Mouse (Mus musculus) erythroblast, adult 5-6 weeks (primary cell): ENCODE measurements around the gene Hist1h1b. TPM values are rescaled to one million over a fixed set of nuclear protein-coding genes. Genes with fewer than 3 reads are reported as not detected.

Experiments
- ATAC-seq: replicated peaks from 2 replicates; pipeline ENCODE4 v1.8.0; 2016; ENCODE audit warnings: moderate number of reproducible peaks, mild to moderate bottlenecking, moderate TSS enrichment, inconsistent platforms; ENCODE audit not compliant: poor library complexity, low FRiP score, severe bottlenecking
- total RNA-seq, 2 experiments: library from RNA; stranded (forward) in 1 of 2; stranded (reverse) in 1 of 2; fragments of 150-400 nt in 1 of 2; fragments of 200-764, 138-1000 nt in 1 of 2; gene quantifications; 2 replicates each; pipeline versions ENCODE4 v1.2.3 to v1.2.4; 2015 to 2017; ENCODE audit warnings: low replicate concordance in 2 of 2

The Hist1h1b gene
- total RNA-seq, 2 experiments from 2014 or later: 491 to 1,333 TPM

- ATAC-seq: peak; percentile 66
Observed at GRCm38 (mm10) chr13:21734010-21734905, 46.2 kb downstream of the Hist1h1b start.

DNA sequence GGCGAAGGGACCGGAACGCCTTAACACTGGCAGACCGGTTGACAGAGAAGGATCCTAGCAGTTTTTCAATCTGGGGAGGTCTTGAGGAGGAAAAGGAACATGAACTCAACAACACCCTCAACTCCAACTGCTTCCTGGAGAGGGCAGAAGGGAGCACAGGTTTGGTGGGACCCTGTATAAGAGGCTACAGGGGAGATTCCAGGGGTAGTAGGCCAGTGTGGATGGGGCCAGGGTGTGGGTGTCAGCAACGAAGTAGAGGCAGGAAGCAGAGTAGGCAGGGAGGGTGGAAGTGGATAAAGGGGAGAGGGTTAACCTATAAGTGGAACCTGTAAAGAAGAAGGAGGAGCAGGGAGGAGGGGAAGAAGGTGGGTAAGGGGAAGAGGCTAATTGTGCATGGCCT, 47.0 kb downstream of the Hist1h1b start:
- no peak for ATAC-seq

Other genes starting within 250 kb of the Hist1h1b start
- 2.1 and 5.4 TPM in 2 replicates for gene Zkscan8, start 249.5 kb downstream of the Hist1h1b start, total RNA-seq (2015; ENCODE audit: low replicate concordance)
- 1.7 and 3.4 TPM in 2 replicates for gene Zkscan8, start 249.5 kb downstream of the Hist1h1b start, total RNA-seq (2017; ENCODE audit: low replicate concordance)
- not detected in 2 replicates for gene Olfr1366, start 237.8 kb downstream of the Hist1h1b start, total RNA-seq (2015; ENCODE audit: low replicate concordance)
- not detected in 2 replicates for gene Olfr1366, start 237.8 kb downstream of the Hist1h1b start, total RNA-seq (2017; ENCODE audit: low replicate concordance)
- not detected in 2 replicates for gene Olfr1535, start 220.7 kb downstream of the Hist1h1b start, total RNA-seq (2015; ENCODE audit: low replicate concordance)
- gene Olfr1535, start 220.7 kb downstream of the Hist1h1b start, total RNA-seq (2017; ENCODE audit: low replicate concordance): 0.84 TPM in 1 of 2 replicates, not detected in the other
- not detected in 2 replicates for gene Olfr1364, start 198.9 kb downstream of the Hist1h1b start, total RNA-seq (2015; ENCODE audit: low replicate concordance)
- gene Olfr1364, start 198.9 kb downstream of the Hist1h1b start, total RNA-seq (2017; ENCODE audit: low replicate concordance): not detected in 2 replicates
- not detected in 2 replicates for gene Olfr1362, start 166.6 kb downstream of the Hist1h1b start, total RNA-seq (2015; ENCODE audit: low replicate concordance)
- not detected in 2 replicates for gene Olfr1362, start 166.6 kb downstream of the Hist1h1b start, total RNA-seq (2017; ENCODE audit: low replicate concordance)
- gene Olfr11, start 138.1 kb downstream of the Hist1h1b start, total RNA-seq (2015; ENCODE audit: low replicate concordance): not detected in 2 replicates
- gene Olfr11, start 138.1 kb downstream of the Hist1h1b start, total RNA-seq (2017; ENCODE audit: low replicate concordance): not detected in 2 replicates
- not detected in 2 replicates for gene Olfr1361, start 117.2 kb downstream of the Hist1h1b start, total RNA-seq (2015; ENCODE audit: low replicate concordance)
- not detected in 2 replicates for gene Olfr1361, start 117.2 kb downstream of the Hist1h1b start, total RNA-seq (2017; ENCODE audit: low replicate concordance)
- gene Olfr1360, start 103.2 kb downstream of the Hist1h1b start, total RNA-seq (2015; ENCODE audit: low replicate concordance): not detected in 2 replicates
- not detected in 2 replicates for gene Olfr1360, start 103.2 kb downstream of the Hist1h1b start, total RNA-seq (2017; ENCODE audit: low replicate concordance)
- not detected in 2 replicates for gene Olfr1359, start 82.5 kb downstream of the Hist1h1b start, total RNA-seq (2015; ENCODE audit: low replicate concordance)
- gene Olfr1359, start 82.5 kb downstream of the Hist1h1b start, total RNA-seq (2017; ENCODE audit: low replicate concordance): 0.34 and 0.42 TPM in 2 replicates
- gene Hist1h2bl, start 64.5 kb downstream of the Hist1h1b start, total RNA-seq (2015; ENCODE audit: low replicate concordance): 91.5 and 110 TPM in 2 replicates
- 213 and 268 TPM in 2 replicates for gene Hist1h2bl, start 64.5 kb downstream of the Hist1h1b start, total RNA-seq (2017; ENCODE audit: low replicate concordance)
- gene Hist1h2ai, start 64.2 kb downstream of the Hist1h1b start, total RNA-seq (2015; ENCODE audit: low replicate concordance): 6.1 TPM in 1 of 2 replicates, not detected in the other
- gene Hist1h2ai, start 64.2 kb downstream of the Hist1h1b start, total RNA-seq (2017; ENCODE audit: low replicate concordance): 1,027 and 1,342 TPM in 2 replicates
- gene Hist1h3h, start 63.0 kb downstream of the Hist1h1b start, total RNA-seq (2015; ENCODE audit: low replicate concordance): 16.7 TPM in 1 of 2 replicates, not detected in the other
- 69.1 and 159 TPM in 2 replicates for gene Hist1h3h, start 63.0 kb downstream of the Hist1h1b start, total RNA-seq (2017; ENCODE audit: low replicate concordance)
- gene Hist1h2bm, start 58.6 kb downstream of the Hist1h1b start, total RNA-seq (2015; ENCODE audit: low replicate concordance): 65.8 and 82.8 TPM in 2 replicates
- gene Hist1h2bm, start 58.6 kb downstream of the Hist1h1b start, total RNA-seq (2017; ENCODE audit: low replicate concordance): 254 and 277 TPM in 2 replicates
- gene Hist1h4j, start 45.6 kb downstream of the Hist1h1b start, total RNA-seq (2015; ENCODE audit: low replicate concordance): not detected in 2 replicates
- 148 and 152 TPM in 2 replicates for gene Hist1h4j, start 45.6 kb downstream of the Hist1h1b start, total RNA-seq (2017; ENCODE audit: low replicate concordance)
- 10.4 and 16.9 TPM in 2 replicates for gene Hist1h4k, start 30.1 kb downstream of the Hist1h1b start, total RNA-seq (2015; ENCODE audit: low replicate concordance)
- 714 and 903 TPM in 2 replicates for gene Hist1h4k, start 30.1 kb downstream of the Hist1h1b start, total RNA-seq (2017; ENCODE audit: low replicate concordance)
- 39.2 and 75.4 TPM in 2 replicates for gene Hist1h2ak, start 26.8 kb downstream of the Hist1h1b start, total RNA-seq (2015; ENCODE audit: low replicate concordance)
- gene Hist1h2ak, start 26.8 kb downstream of the Hist1h1b start, total RNA-seq (2017; ENCODE audit: low replicate concordance): 730 and 899 TPM in 2 replicates
- gene Hist1h2bn, start 26.5 kb downstream of the Hist1h1b start, total RNA-seq (2015; ENCODE audit: low replicate concordance): 229 and 365 TPM in 2 replicates
- gene Hist1h2bn, start 26.5 kb downstream of the Hist1h1b start, total RNA-seq (2017; ENCODE audit: low replicate concordance): 952 and 1,236 TPM in 2 replicates
- 143 and 204 TPM in 2 replicates for gene Hist1h3i, start 2.7 kb upstream of the Hist1h1b start, total RNA-seq (2015; ENCODE audit: low replicate concordance)
- 142 and 186 TPM in 2 replicates for gene Hist1h3i, start 2.7 kb upstream of the Hist1h1b start, total RNA-seq (2017; ENCODE audit: low replicate concordance)
- not detected in 2 replicates for gene Hist1h2an, start 6.6 kb upstream of the Hist1h1b start, total RNA-seq (2015; ENCODE audit: low replicate concordance)
- 456 and 497 TPM in 2 replicates for gene Hist1h2an, start 6.6 kb upstream of the Hist1h1b start, total RNA-seq (2017; ENCODE audit: low replicate concordance)
- gene Hist1h2bp, start 6.8 kb upstream of the Hist1h1b start, total RNA-seq (2015; ENCODE audit: low replicate concordance): 4.4 and 5.8 TPM in 2 replicates
- gene Hist1h2bp, start 6.8 kb upstream of the Hist1h1b start, total RNA-seq (2017; ENCODE audit: low replicate concordance): 33.7 and 47.3 TPM in 2 replicates
- gene Hist1h2bq, start 29.6 kb upstream of the Hist1h1b start, total RNA-seq (2015; ENCODE audit: low replicate concordance): 197 and 261 TPM in 2 replicates
- 24.3 and 156 TPM in 2 replicates for gene Hist1h2bq, start 29.6 kb upstream of the Hist1h1b start, total RNA-seq (2017; ENCODE audit: low replicate concordance)
- 63.1 and 86.1 TPM in 2 replicates for gene Hist1h2ao, start 29.8 kb upstream of the Hist1h1b start, total RNA-seq (2015; ENCODE audit: low replicate concordance)
- 517 TPM in 1 of 2 replicates, not detected in the other for gene Hist1h2ao, start 29.8 kb upstream of the Hist1h1b start, total RNA-seq (2017; ENCODE audit: low replicate concordance)
- 71.7 and 77.6 TPM in 2 replicates for gene Hist1h4m, start 31.1 kb upstream of the Hist1h1b start, total RNA-seq (2015; ENCODE audit: low replicate concordance)
- gene Hist1h4m, start 31.1 kb upstream of the Hist1h1b start, total RNA-seq (2017; ENCODE audit: low replicate concordance): 860 and 1,014 TPM in 2 replicates
- 6.9 and 21.5 TPM in 2 replicates for gene Hist1h4n, start 51.6 kb upstream of the Hist1h1b start, total RNA-seq (2015; ENCODE audit: low replicate concordance)
- 699 and 712 TPM in 2 replicates for gene Hist1h4n, start 51.6 kb upstream of the Hist1h1b start, total RNA-seq (2017; ENCODE audit: low replicate concordance)
- gene Hist1h2ap, start 52.9 kb upstream of the Hist1h1b start, total RNA-seq (2015; ENCODE audit: low replicate concordance): 40.2 and 52.7 TPM in 2 replicates
- gene Hist1h2ap, start 52.9 kb upstream of the Hist1h1b start, total RNA-seq (2017; ENCODE audit: low replicate concordance): 924 and 2,814 TPM in 2 replicates
- gene Hist1h2br, start 53.1 kb upstream of the Hist1h1b start, total RNA-seq (2015; ENCODE audit: low replicate concordance): 215 and 279 TPM in 2 replicates
- 157 and 261 TPM in 2 replicates for gene Hist1h2br, start 53.1 kb upstream of the Hist1h1b start, total RNA-seq (2017; ENCODE audit: low replicate concordance)
- 0.19 and 2.9 TPM in 2 replicates for gene Zfp184, start 164.5 kb upstream of the Hist1h1b start, total RNA-seq (2015; ENCODE audit: low replicate concordance)
- gene Zfp184, start 164.5 kb upstream of the Hist1h1b start, total RNA-seq (2017; ENCODE audit: low replicate concordance): 0.34 and 2.5 TPM in 2 replicates
- not detected in 2 replicates for gene Pom121l2, start 200.6 kb upstream of the Hist1h1b start, total RNA-seq (2015; ENCODE audit: low replicate concordance)
- gene Pom121l2, start 200.6 kb upstream of the Hist1h1b start, total RNA-seq (2017; ENCODE audit: low replicate concordance): not detected in 2 replicates
- gene Prss16, start 229.1 kb upstream of the Hist1h1b start, total RNA-seq (2015; ENCODE audit: low replicate concordance): 2.7 and 6.3 TPM in 2 replicates
- gene Prss16, start 229.1 kb upstream of the Hist1h1b start, total RNA-seq (2017; ENCODE audit: low replicate concordance): 1.8 and 2.2 TPM in 2 replicates